Mouse (Mus musculus) lung, adult 2 months (tissue): Measurements from ENCODE around the gene Olfr1428.
"Not testable (repeated sequence)": the region's sequence is repeated elsewhere in the genome, so short reads cannot be mapped to it uniquely, and the experiment has no call there.

Experiments used
- CTCF ChIP-seq: fragments of 200-500 bp; IDR thresholded peaks from 2 replicates; pipeline ENCODE4 v1.5.1; 2011; ENCODE audit warnings: mild to moderate bottlenecking, low read length, control low read depth; ENCODE audit not compliant: insufficient read depth
- POLR2A ChIP-seq: fragments of 200-500 bp; IDR thresholded peaks from 2 replicates; pipeline ENCODE4 v1.6.1; 2011; ENCODE audit warnings: low read depth, mild to moderate bottlenecking, control low read depth, low read length, borderline replicate concordance; ENCODE audit errors: extremely low read depth

DNA sequence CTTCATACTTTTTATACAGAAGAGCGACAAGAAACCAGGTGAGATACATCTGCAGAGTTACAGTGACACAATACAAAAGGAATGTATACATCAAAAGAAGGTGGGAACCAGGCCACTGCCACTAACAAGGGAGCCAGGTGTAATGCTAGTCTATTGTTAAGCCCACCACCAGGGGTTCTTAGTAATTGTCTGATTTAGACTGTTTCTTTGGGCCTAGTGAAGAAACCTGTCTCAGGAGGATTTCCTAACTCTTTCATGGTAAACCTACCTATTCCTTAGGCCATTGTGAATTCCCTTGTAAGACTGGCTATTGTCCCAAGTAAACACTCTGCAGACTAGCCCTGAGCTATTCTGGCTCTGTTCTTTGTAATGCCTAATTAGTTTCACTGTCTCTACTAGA, 46.2 kb downstream of the Olfr1428 start:
- not testable (repeated sequence) for TF ChIP-seq CTCF, POLR2A
